Mouse (Mus musculus) myocyte (in vitro differentiated cells): Measurements from ENCODE around the gene Ccdc58.

ENCODE experiments used
- E2F4 ChIP-seq: IDR thresholded peaks from one replicate; pipeline ENCODE4 v1.6.1; 2011; ENCODE audit warnings: mild to moderate bottlenecking, control low read depth, moderate library complexity; ENCODE audit not compliant: insufficient read depth
- POLR2A ChIP-seq: IDR thresholded peaks from one replicate; pipeline ENCODE4 v1.6.1; 2011; ENCODE audit warnings: low read depth, mild to moderate bottlenecking, control low read depth, moderate library complexity; ENCODE audit not compliant: insufficient read length
- POLR2AphosphoS2 ChIP-seq: IDR thresholded peaks from one replicate; pipeline ENCODE4 v1.6.1; 2011; ENCODE audit warnings: low read depth, control low read depth; ENCODE audit not compliant: insufficient read length
- SRF ChIP-seq: IDR thresholded peaks from one replicate; pipeline ENCODE4 v1.6.1; 2011; ENCODE audit warnings: low read depth; ENCODE audit not compliant: control insufficient read depth, insufficient read length
- TCF12 ChIP-seq: IDR thresholded peaks from one replicate; pipeline ENCODE4 v1.6.1; 2011; ENCODE audit warnings: mild to moderate bottlenecking, control low read depth; ENCODE audit not compliant: poor library complexity, insufficient read depth, severe bottlenecking
- USF1 ChIP-seq: IDR thresholded peaks from one replicate; pipeline ENCODE4 v1.6.1; 2011; ENCODE audit warnings: low read depth, mild to moderate bottlenecking, control low read depth, moderate library complexity

- TF ChIP-seq POLR2A (no peak), TCF12 (no peak), USF1 (no peak), POLR2AphosphoS2 (no peak), E2F4 (no peak), SRF (no peak)
Measured at GRCm38 (mm10) chr16:36056416-36056815, 15.1 kb upstream of the Ccdc58 start.
